Mouse (Mus musculus) MEL (cell line): ENCODE measurements around the gene Sec23ip. TPM values are rescaled to one million over a fixed set of nuclear protein-coding genes. Genes with fewer than 3 reads are reported as not detected.

ENCODE experiments used
- DNase-seq: peaks from one replicate; pipeline ENCODE4 v3.0.0; 2011; ENCODE audit warnings: low read depth, low spot score
- H3K27ac ChIP-seq: 2 replicates; pipeline ENCODE4 v1.5.1; 2012; ENCODE audit warnings: low read depth, mild to moderate bottlenecking, control low read depth, low read length, moderate library complexity; ENCODE audit not compliant: control insufficient read depth
- H3K27me3 ChIP-seq, 2 experiments: fragments of 150-350 bp in 1 of 2; sonication (generic) in 1 of 2; 2 replicates each; pipeline ENCODE4 v1.6.1; 2012; ENCODE audit warnings: low read length in 2 of 2, mild to moderate bottlenecking in 2 of 2, improper control_type of control experiment in 1 of 2, moderate library complexity in 1 of 2; ENCODE audit not compliant: insufficient read depth in 2 of 2, control insufficient read depth in 1 of 2
- H3K36me3 ChIP-seq, 2 experiments: 2 replicates each; pipeline ENCODE4 v1.6.1; 2012 to 2014; ENCODE audit warnings: low read length in 2 of 2, improper control_type of control experiment in 1 of 2, inconsistent platforms in 1 of 2, mild to moderate bottlenecking in 1 of 2; ENCODE audit not compliant: insufficient read depth in 2 of 2, control insufficient read depth in 1 of 2
- H3K4me1 ChIP-seq, 2 experiments: fragments of 150-350 bp in 1 of 2; sonication (generic) in 1 of 2; 2 replicates each; pipeline ENCODE4 v1.6.1; 2012; ENCODE audit warnings: low read length in 2 of 2, improper control_type of control experiment in 1 of 2, mild to moderate bottlenecking in 1 of 2; ENCODE audit not compliant: insufficient read depth in 2 of 2, control insufficient read depth in 1 of 2
- H3K4me3 ChIP-seq, 2 experiments: fragments of 150-350 bp in 1 of 2; sonication (generic) in 1 of 2; 2 replicates each; pipeline ENCODE4 v1.5.1; 2012; ENCODE audit warnings: low read depth in 2 of 2, low read length in 2 of 2, mild to moderate bottlenecking in 2 of 2, moderate library complexity in 2 of 2, control low read depth in 1 of 2, improper control_type of control experiment in 1 of 2; ENCODE audit not compliant: control insufficient read depth in 1 of 2, insufficient read depth in 1 of 2
- H3K79me2 ChIP-seq: 2 replicates; pipeline ENCODE4 v1.6.1; 2012; ENCODE audit warnings: mild to moderate bottlenecking, low read length, moderate library complexity; ENCODE audit not compliant: control insufficient read depth, poor library complexity, insufficient read depth
- H3K9ac ChIP-seq: 2 replicates; pipeline ENCODE4 v1.6.1; 2012; ENCODE audit warnings: low read depth, mild to moderate bottlenecking, control low read depth, low read length, moderate library complexity; ENCODE audit not compliant: control insufficient read depth, poor library complexity, severe bottlenecking
- H3K9me3 ChIP-seq: fragments of 150-350 bp; sonication (generic); replicated peaks from 2 replicates; pipeline ENCODE4 v1.6.1; 2012; ENCODE audit warnings: mild to moderate bottlenecking, low read length, improper control_type of control experiment, moderate library complexity; ENCODE audit not compliant: insufficient read depth
- BHLHE40 ChIP-seq: IDR thresholded peaks from 2 replicates; pipeline ENCODE4 v1.6.1; 2012; ENCODE audit warnings: low read depth, mild to moderate bottlenecking, inconsistent platforms, low read length, improper control_type of control experiment, borderline replicate concordance
- CTCF ChIP-seq, 3 experiments: IDR thresholded peaks in 2 of 3; conservative IDR thresholded peaks in 1 of 3; 2 replicates each; pipeline ENCODE4 v1.5.1; 2011 to 2012; ENCODE audit warnings: low read length in 3 of 3, low read depth in 2 of 3, mild to moderate bottlenecking in 2 of 3, improper control_type of control experiment in 1 of 3, inconsistent platforms in 1 of 3, mixed read lengths in 1 of 3, moderate library complexity in 1 of 3; ENCODE audit not compliant: control insufficient read depth in 1 of 3, insufficient read depth in 1 of 3, poor library complexity in 1 of 3, severe bottlenecking in 1 of 3
- E2F4 ChIP-seq: IDR thresholded peaks from 2 replicates; pipeline ENCODE4 v1.6.1; 2011; ENCODE audit warnings: low read depth, low read length, improper control_type of control experiment, borderline replicate concordance
- ELF1 ChIP-seq: IDR thresholded peaks from 2 replicates; pipeline ENCODE4 v1.6.1; 2014; ENCODE audit warnings: low read depth, mild to moderate bottlenecking, inconsistent platforms, low read length, improper control_type of control experiment, moderate library complexity
- ETS1 ChIP-seq: IDR thresholded peaks from 2 replicates; pipeline ENCODE4 v1.6.1; 2012; ENCODE audit warnings: low read depth, mild to moderate bottlenecking, inconsistent platforms, low read length, improper control_type of control experiment, moderate library complexity
- GABPA ChIP-seq: IDR thresholded peaks from 2 replicates; pipeline ENCODE4 v1.6.1; 2012; ENCODE audit warnings: low read depth, mild to moderate bottlenecking, inconsistent platforms, low read length, improper control_type of control experiment, moderate library complexity
- GATA1 ChIP-seq: IDR thresholded peaks from 2 replicates; pipeline ENCODE4 v1.6.1; 2011; ENCODE audit warnings: low read depth, low read length, improper control_type of control experiment
- HCFC1 ChIP-seq: IDR thresholded peaks from 2 replicates; pipeline ENCODE4 v1.6.1; 2012; ENCODE audit warnings: low read depth, mild to moderate bottlenecking, inconsistent platforms, low read length, improper control_type of control experiment, moderate library complexity
- JUND ChIP-seq: IDR thresholded peaks from 2 replicates; pipeline ENCODE4 v1.6.1; 2011; ENCODE audit warnings: low read depth, mild to moderate bottlenecking, improper control_type of control experiment, low read length
- MAFK ChIP-seq: IDR thresholded peaks from 2 replicates; pipeline ENCODE4 v1.6.1; 2011; ENCODE audit warnings: low read depth, mild to moderate bottlenecking, low read length, improper control_type of control experiment, borderline replicate concordance
- MAX ChIP-seq: IDR thresholded peaks from 2 replicates; pipeline ENCODE4 v1.6.1; 2011; ENCODE audit warnings: low read length, improper control_type of control experiment
- MEF2A ChIP-seq: IDR thresholded peaks from 2 replicates; pipeline ENCODE4 v1.6.1; 2014; ENCODE audit warnings: low read depth, mild to moderate bottlenecking, inconsistent platforms, low read length, improper control_type of control experiment; ENCODE audit not compliant: poor library complexity, insufficient replicate concordance, severe bottlenecking; ENCODE audit errors: extremely low read depth
- NELFE ChIP-seq: IDR thresholded peaks from 2 replicates; pipeline ENCODE4 v1.6.1; 2011; ENCODE audit warnings: low read depth, low read length, improper control_type of control experiment
- NRF1 ChIP-seq: IDR thresholded peaks from 2 replicates; pipeline ENCODE4 v1.6.1; 2014; ENCODE audit warnings: low read depth, mild to moderate bottlenecking, inconsistent platforms, low read length, improper control_type of control experiment, moderate library complexity; ENCODE audit not compliant: poor library complexity, insufficient read depth, severe bottlenecking
- RAD21 ChIP-seq: IDR thresholded peaks from 2 replicates; pipeline ENCODE4 v1.6.1; 2011; ENCODE audit warnings: mild to moderate bottlenecking, low read depth, low read length, improper control_type of control experiment
- RCOR1 ChIP-seq: IDR thresholded peaks from 2 replicates; pipeline ENCODE4 v1.6.1; 2012; ENCODE audit warnings: low read depth, mild to moderate bottlenecking, inconsistent platforms, low read length, improper control_type of control experiment
- SIN3A ChIP-seq: IDR thresholded peaks from 2 replicates; pipeline ENCODE4 v1.6.1; 2012; ENCODE audit warnings: low read length, improper control_type of control experiment, inconsistent platforms
- SMC3 ChIP-seq: IDR thresholded peaks from 2 replicates; pipeline ENCODE4 v1.6.1; 2011; ENCODE audit warnings: low read depth, low read length, improper control_type of control experiment
- TAL1 ChIP-seq: IDR thresholded peaks from 2 replicates; pipeline ENCODE4 v1.6.1; 2012; ENCODE audit warnings: mild to moderate bottlenecking, inconsistent platforms, low read length, moderate library complexity, mixed read lengths
- TCF12 ChIP-seq: IDR thresholded peaks from 2 replicates; pipeline ENCODE4 v1.6.1; 2014; ENCODE audit warnings: low read depth, mild to moderate bottlenecking, inconsistent platforms, low read length, improper control_type of control experiment, moderate library complexity
- USF2 ChIP-seq, 2 experiments: IDR thresholded peaks; 2 replicates each; pipeline ENCODE4 v1.6.1; 2011 to 2012; ENCODE audit warnings: improper control_type of control experiment in 2 of 2, low read length in 2 of 2, borderline replicate concordance in 1 of 2, inconsistent platforms in 1 of 2, low read depth in 1 of 2, mild to moderate bottlenecking in 1 of 2; ENCODE audit not compliant: insufficient read depth in 1 of 2
- ZMIZ1 ChIP-seq: IDR thresholded peaks from 2 replicates; pipeline ENCODE4 v1.6.1; 2012; ENCODE audit warnings: low read depth, mild to moderate bottlenecking, inconsistent platforms, low read length, improper control_type of control experiment, moderate library complexity
- ZNF384 ChIP-seq: IDR thresholded peaks from 2 replicates; pipeline ENCODE4 v1.6.1; 2012; ENCODE audit warnings: low read depth, mild to moderate bottlenecking, inconsistent platforms, low read length, improper control_type of control experiment
- polyA plus RNA-seq, 2 experiments: library from polyadenylated mRNA; stranded (reverse) in 1 of 2; unstranded in 1 of 2; fragments of >175 nt in 1 of 2; fragments of >200 nt in 1 of 2; gene quantifications; 2 replicates each; pipeline versions ENCODE4 v1.2.1 to v1.2.4; 2012; ENCODE audit warnings: low replicate concordance in 2 of 2, low read depth in 1 of 2; ENCODE audit not compliant: insufficient read length in 2 of 2, insufficient read depth in 1 of 2, missing spikeins in 1 of 2
- total RNA-seq: library from RNA; depleted of rRNA; stranded (reverse); fragments of 300-350 nt; gene quantifications from 2 replicates; pipeline ENCODE4 v1.2.3, GENCODE M21; 2012

Sec23ip gene
- total and polyA plus RNA-seq, 3 experiments: 21.2 to 43.7 TPM; not detected in 1

DNA sequence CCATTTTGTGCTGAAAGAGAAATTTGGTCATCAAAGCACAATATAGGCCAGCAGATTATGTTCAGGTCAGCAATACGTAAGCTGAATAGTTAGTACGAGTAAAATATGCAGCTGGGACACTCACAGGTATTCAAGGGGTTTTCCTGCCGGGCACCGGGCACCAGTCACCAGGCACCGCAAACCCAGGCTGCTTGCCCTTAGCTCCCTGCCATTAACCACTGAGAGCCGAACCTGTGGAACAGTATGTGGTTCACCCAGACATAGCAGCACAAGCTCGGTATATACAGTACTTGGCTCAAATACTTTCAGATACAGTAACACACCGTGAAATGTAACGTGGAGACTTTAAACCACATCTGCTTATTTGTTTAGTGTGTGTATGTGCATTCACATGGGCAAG is 19.6 kb upstream of the Sec23ip start:
- no peak for DNase-seq
- TF ChIP-seq NRF1: no peak
- TF ChIP-seq CTCF (IDR thresholded peaks at IDR 0.05 in 2 of 3, conservative IDR thresholded peaks at IDR 0.05 in 1 of 3; ENCODE audit: control insufficient read depth in 1 of 3, insufficient read depth in 1 of 3, low read depth in 2 of 3, low read length in 3 of 3, poor library complexity in 1 of 3, severe bottlenecking in 1 of 3): no peak
- TF ChIP-seq, all 39 proteins: peak for 0
- H3K4me1 ChIP-seq: no peaks in the 10 kb centered on the region; a peak in 1 of 4 replicates
- peaks cover 0 to 19% of the 10 kb centered on the region in 2 experiments; a peak in 2 of 4 replicates for H3K36me3 ChIP-seq
- H3K9me3 ChIP-seq: no peaks in the 10 kb centered on the region
- no peak overlapping the region for H3K4me3 ChIP-seq
- no peak overlapping the region for H3K9ac ChIP-seq
- H3K79me2 ChIP-seq: peaks cover 18% of the 10 kb centered on the region
- no peaks in the 10 kb centered on the region for H3K27me3 ChIP-seq
- no peak overlapping the region for H3K27ac ChIP-seq

DNA sequence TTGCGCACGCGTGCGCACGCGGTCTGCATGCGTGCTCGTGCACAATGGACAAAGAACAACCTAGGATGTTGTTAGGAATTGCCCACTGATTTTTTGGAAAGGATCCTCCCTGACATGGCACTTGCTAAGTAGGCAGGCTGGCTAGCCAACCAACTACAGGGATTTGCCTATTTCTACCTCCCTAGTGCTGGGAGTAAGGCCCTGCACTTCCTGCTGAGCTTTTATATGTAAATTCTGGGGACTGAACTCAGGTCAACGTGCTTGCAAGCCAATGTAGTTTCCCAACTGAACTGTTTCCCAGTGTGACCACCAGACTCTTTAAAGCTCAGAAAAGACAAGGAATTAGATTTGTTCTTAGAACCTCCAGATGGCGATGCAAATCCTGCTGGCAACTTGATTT is 17.7 kb upstream of the Sec23ip start:
- Histone ChIP-seq H3K27me3 (no peaks in the 10 kb centered on the region), H3K27ac (no peak overlapping the region), H3K9ac (no peak overlapping the region), H3K79me2 (peaks cover 29% of the 10 kb centered on the region), H3K36me3 (peaks cover 0 to 15% of the 10 kb centered on the region in 2 experiments; a peak in 2 of 4 replicates), H3K4me1 (no peaks in the 10 kb centered on the region; a peak in 1 of 4 replicates), H3K4me3 (no peak overlapping the region), H3K9me3 (no peaks in the 10 kb centered on the region)
- no peak for TF ChIP-seq TAL1
- TF ChIP-seq NELFE: no peak
- no peak for TF ChIP-seq ZNF384
- no peak for TF ChIP-seq BHLHE40
- TF ChIP-seq GABPA: no peak
- TF ChIP-seq E2F4: no peak
- no peak for TF ChIP-seq GATA1
- DNase-seq: no peak

DNA sequence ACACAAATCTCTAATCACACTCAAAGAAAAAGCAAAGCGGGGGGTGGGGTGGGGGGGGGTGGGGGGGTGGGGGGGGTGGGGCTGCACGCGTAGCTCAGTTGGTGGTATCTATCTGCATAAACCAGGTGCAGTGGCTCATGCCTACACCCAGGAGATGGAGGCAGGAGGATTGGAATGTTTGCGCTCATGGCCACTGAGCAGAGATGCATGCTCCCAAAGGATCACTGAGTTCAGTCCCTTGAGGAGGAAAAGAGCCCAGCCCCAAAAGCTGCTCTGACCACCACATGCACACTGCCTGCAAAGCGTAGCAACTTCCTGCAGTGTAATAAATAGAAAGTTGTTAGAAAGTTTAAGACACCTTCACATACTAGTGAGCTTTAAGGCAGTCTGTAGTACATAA is 17.0 kb upstream of the Sec23ip start:
- peaks cover 0 to 12% of the 10 kb centered on the region in 2 experiments; a peak in 2 of 4 replicates for H3K36me3 ChIP-seq
- H3K9ac ChIP-seq: no peak overlapping the region
- no peaks in the 10 kb centered on the region; a peak in 1 of 4 replicates for H3K4me1 ChIP-seq
- H3K27ac ChIP-seq: no peak overlapping the region
- no peak for TF ChIP-seq JUND
- TF ChIP-seq ZNF384: no peak
- no peak for TF ChIP-seq MEF2A
- TF ChIP-seq TAL1: no peak
- no peak for TF ChIP-seq SIN3A
- no peak for TF ChIP-seq RAD21
- no peak for TF ChIP-seq RCOR1
- TF ChIP-seq CTCF (IDR thresholded peaks at IDR 0.05 in 2 of 3, conservative IDR thresholded peaks at IDR 0.05 in 1 of 3; ENCODE audit: control insufficient read depth in 1 of 3, insufficient read depth in 1 of 3, low read depth in 2 of 3, low read length in 3 of 3, poor library complexity in 1 of 3, severe bottlenecking in 1 of 3): no peak
- no peak for TF ChIP-seq ZMIZ1
- TF ChIP-seq HCFC1: no peak
- no peak for TF ChIP-seq USF2 (IDR thresholded peaks at IDR 0.05; ENCODE audit: borderline replicate concordance in 1 of 2, insufficient read depth in 1 of 2, low read depth in 1 of 2, low read length in 2 of 2)
- TF ChIP-seq BHLHE40: no peak
- TF ChIP-seq TCF12: no peak
- no peak for TF ChIP-seq MAX
- TF ChIP-seq ELF1: no peak
- no peak for TF ChIP-seq SMC3
- no peak for TF ChIP-seq NELFE
- TF ChIP-seq MAFK: no peak
- TF ChIP-seq ETS1: no peak
- H3K27me3 ChIP-seq: no peaks in the 10 kb centered on the region
- DNase-seq: no peak
- no peak overlapping the region for H3K4me3 ChIP-seq
- peaks cover 34% of the 10 kb centered on the region for H3K79me2 ChIP-seq
- no peaks in the 10 kb centered on the region for H3K9me3 ChIP-seq
